Mouse (Mus musculus): ENCODE results near the gene Cox18. TPM values are rescaled to one million over a fixed set of nuclear protein-coding genes. Genes with fewer than 3 reads are reported as not detected.

Gene Cox18
- polyA plus RNA-seq, 1 experiment from 2014 or later = 31.6 TPM

DNA sequence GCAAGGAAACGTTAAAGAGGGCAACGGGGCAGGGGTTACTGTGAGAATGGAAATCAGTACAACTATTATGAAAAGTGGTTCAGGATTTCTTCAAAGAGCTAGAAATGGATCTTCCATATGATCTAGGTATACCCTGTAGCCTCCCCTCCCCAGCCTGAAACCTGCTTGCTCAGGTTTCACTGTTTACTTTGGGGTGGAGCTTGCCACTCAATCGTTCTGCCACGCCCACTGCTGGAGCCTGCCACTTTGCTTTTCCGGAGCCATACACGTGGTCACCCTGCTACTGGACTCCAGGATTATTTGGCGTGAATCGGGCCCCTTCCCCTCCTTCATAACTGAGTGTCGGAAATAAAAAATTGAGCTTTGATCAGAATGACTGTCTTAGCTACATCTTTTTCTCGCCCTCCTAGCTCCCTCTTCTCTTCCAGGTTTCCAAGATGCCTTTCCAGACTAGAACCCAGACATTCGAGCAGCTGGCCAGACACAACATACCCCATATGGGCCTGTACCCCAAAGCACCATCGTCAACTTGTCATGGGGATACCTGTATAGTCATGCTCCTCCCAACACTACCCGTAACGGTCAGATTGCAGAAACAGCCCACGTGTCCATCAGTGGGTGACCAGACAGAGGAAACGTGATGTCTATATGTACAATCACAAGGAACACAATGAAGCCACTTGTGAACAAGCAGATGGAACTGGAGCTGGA, 23.7 kb downstream of the Cox18 start:
- no peak overlapping the region for H3K27ac ChIP-seq (ENCODE audit: low read depth, low read length)
- no peaks in the 10 kb centered on the region for H3K9me3 ChIP-seq (ENCODE audit: control insufficient read depth, low read length)
- no peak overlapping the region for H3K4me3 ChIP-seq (ENCODE audit: low read depth, low read length)
- no peak overlapping the region for H3K4me2 ChIP-seq (replicated peaks; ENCODE audit: low read depth, low read length)
- no peak for DNase-seq (ENCODE audit: low spot score)
- no peaks in the 10 kb centered on the region for H3K27me3 ChIP-seq (ENCODE audit: control insufficient read depth, insufficient read depth, low read length)
- ATAC-seq (ENCODE audit: low FRiP score) = no peak
- H3K4me1 ChIP-seq (replicated peaks; ENCODE audit: control insufficient read depth, insufficient read depth, low read length) = no peaks in the 10 kb centered on the region
- no peak overlapping the region for H3K9ac ChIP-seq (ENCODE audit: low read depth, low read length)
- H3K36me3 ChIP-seq (ENCODE audit: control insufficient read depth, insufficient read depth, low read length) = no peaks in the 10 kb centered on the region
- WGBS = 65% methylated on average over 16 of the region's 16 CpGs

DNA sequence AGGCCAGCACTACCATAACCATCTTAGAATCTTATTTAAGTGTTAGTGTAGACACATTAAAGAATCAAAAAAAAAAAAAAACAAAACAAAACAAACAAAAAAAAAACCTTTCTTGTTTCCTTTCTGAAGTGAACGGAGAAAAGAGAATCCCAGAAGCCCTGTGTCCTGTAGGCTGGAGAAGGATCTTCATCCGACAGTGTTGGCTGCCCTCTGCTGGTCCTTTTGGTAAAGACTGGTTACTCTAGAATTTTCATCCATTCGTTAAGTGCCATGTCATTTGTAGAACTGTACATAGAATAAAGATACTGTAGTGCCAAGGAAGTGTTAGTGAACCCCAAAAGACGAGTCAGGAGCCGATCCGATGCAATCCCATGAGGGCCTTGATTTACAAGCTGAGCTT, 29.0 kb downstream of the Cox18 start:
- Histone ChIP-seq H3K27ac (ENCODE audit: low read depth, low read length) (no peak overlapping the region), H3K9ac (ENCODE audit: low read depth, low read length) (no peak overlapping the region), H3K9me3 (ENCODE audit: control insufficient read depth, low read length) (no peaks in the 10 kb centered on the region), H3K4me3 (ENCODE audit: low read depth, low read length) (no peak overlapping the region), H3K4me2 (replicated peaks; ENCODE audit: low read depth, low read length) (no peak overlapping the region), H3K4me1 (replicated peaks; ENCODE audit: control insufficient read depth, insufficient read depth, low read length) (no peaks in the 10 kb centered on the region), H3K27me3 (ENCODE audit: control insufficient read depth, insufficient read depth, low read length) (no peaks in the 10 kb centered on the region), H3K36me3 (ENCODE audit: control insufficient read depth, insufficient read depth, low read length) (no peaks in the 10 kb centered on the region)
- peak; percentile 79 for DNase-seq (ENCODE audit: low spot score)
- WGBS = 37% methylated on average over 6 of the region's 6 CpGs
- ATAC-seq (ENCODE audit: low FRiP score) = peak; percentile 54; the same call in 1 of the 2 replicates

DNA sequence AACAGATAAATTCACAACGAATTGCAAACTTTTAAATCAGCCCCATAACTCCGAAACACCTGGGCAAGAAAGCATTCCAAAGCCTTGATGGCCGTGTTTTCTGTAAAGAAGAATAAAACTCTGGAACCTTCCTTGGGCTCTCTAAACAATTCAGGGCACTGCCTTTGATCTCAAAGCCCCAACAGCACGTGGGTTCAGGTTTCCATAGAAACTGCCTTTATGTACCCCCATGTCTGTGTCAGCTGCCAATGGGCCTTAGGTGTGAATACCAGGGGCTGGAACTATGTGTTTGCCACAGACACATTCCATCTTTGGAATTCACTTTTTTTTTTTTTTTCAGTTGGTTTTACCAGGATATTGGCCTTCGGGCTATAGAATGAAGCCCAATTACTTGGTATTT, 41.0 kb downstream of the Cox18 start:
- DNase-seq (ENCODE audit: low spot score) (no peak), ATAC-seq (ENCODE audit: low FRiP score) (no peak)
- Histone ChIP-seq H3K27ac (ENCODE audit: low read depth, low read length) (no peak overlapping the region), H3K36me3 (ENCODE audit: control insufficient read depth, insufficient read depth, low read length) (no peaks in the 10 kb centered on the region), H3K9ac (ENCODE audit: low read depth, low read length) (no peak overlapping the region), H3K9me3 (ENCODE audit: control insufficient read depth, low read length) (no peaks in the 10 kb centered on the region), H3K4me1 (replicated peaks; ENCODE audit: control insufficient read depth, insufficient read depth, low read length) (no peaks in the 10 kb centered on the region), H3K4me3 (ENCODE audit: low read depth, low read length) (no peak overlapping the region), H3K27me3 (ENCODE audit: control insufficient read depth, insufficient read depth, low read length) (no peaks in the 10 kb centered on the region), H3K4me2 (replicated peaks; ENCODE audit: low read depth, low read length) (no peak overlapping the region)
- WGBS = 66% methylated on average over 5 of the region's 5 CpGs

DNA sequence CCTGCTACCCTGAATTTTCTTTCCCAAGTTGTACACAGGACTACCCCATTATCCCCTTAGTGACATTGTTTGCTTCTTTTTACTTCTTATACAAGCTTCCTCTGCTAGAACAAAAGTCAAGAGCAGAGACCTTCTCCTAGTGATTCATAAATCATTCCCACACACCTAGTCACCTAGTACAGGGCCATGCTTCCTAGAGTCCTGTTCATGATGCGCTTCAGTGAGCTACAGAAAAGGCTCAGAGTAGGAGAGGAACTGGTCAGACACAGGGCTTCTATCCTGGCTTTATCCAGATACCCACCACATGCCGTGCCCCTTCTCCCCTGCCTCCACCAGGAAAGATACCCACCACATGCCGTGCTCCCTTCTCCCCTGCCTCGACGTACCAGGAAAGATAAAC, 44.7 kb downstream of the Cox18 start:
- no peaks in the 10 kb centered on the region for H3K4me1 ChIP-seq (replicated peaks; ENCODE audit: control insufficient read depth, insufficient read depth, low read length)
- no peaks in the 10 kb centered on the region for H3K36me3 ChIP-seq (ENCODE audit: control insufficient read depth, insufficient read depth, low read length)
- 85% methylated on average over 5 of the region's 5 CpGs for WGBS
- ATAC-seq (ENCODE audit: low FRiP score) (no peak), DNase-seq (ENCODE audit: low spot score) (no peak)
- H3K9me3 ChIP-seq (ENCODE audit: control insufficient read depth, low read length) = no peaks in the 10 kb centered on the region
- H3K4me3 ChIP-seq (ENCODE audit: low read depth, low read length) = no peak overlapping the region
- no peak overlapping the region for H3K27ac ChIP-seq (ENCODE audit: low read depth, low read length)
- no peak overlapping the region for H3K9ac ChIP-seq (ENCODE audit: low read depth, low read length)
- H3K4me2 ChIP-seq (replicated peaks; ENCODE audit: low read depth, low read length) = no peak overlapping the region
- no peaks in the 10 kb centered on the region for H3K27me3 ChIP-seq (ENCODE audit: control insufficient read depth, insufficient read depth, low read length)

DNA sequence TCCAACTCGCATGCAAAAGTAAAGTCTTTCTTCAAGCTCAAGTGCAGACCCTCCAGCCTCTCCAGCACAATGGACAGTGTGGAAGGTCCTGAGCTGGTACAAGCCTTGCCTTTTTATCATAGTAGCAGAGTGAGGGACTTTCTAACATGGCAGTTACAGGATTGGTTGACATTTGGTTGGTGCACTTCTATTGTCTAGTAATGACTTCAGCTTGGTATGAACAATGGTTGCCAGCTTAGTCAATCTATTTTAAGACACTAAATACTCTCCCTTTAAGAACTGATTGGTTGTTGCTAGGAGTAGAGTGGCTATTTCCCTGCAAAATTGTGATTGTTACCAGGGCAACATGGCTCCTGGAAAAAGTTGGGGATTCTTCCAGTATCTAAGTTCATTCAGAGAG, 45.7 kb downstream of the Cox18 start:
- 90% methylated on average over 1 of the region's 1 CpGs for WGBS
- H3K27me3 ChIP-seq (ENCODE audit: control insufficient read depth, insufficient read depth, low read length) = no peaks in the 10 kb centered on the region
- no peak overlapping the region for H3K27ac ChIP-seq (ENCODE audit: low read depth, low read length)
- DNase-seq (ENCODE audit: low spot score) (no peak), ATAC-seq (ENCODE audit: low FRiP score) (no peak)
- H3K9me3 ChIP-seq (ENCODE audit: control insufficient read depth, low read length) = no peaks in the 10 kb centered on the region
- no peak overlapping the region for H3K4me2 ChIP-seq (replicated peaks; ENCODE audit: low read depth, low read length)
- H3K36me3 ChIP-seq (ENCODE audit: control insufficient read depth, insufficient read depth, low read length) = no peaks in the 10 kb centered on the region
- no peak overlapping the region for H3K4me3 ChIP-seq (ENCODE audit: low read depth, low read length)
- H3K9ac ChIP-seq (ENCODE audit: low read depth, low read length) = no peak overlapping the region
- H3K4me1 ChIP-seq (replicated peaks; ENCODE audit: control insufficient read depth, insufficient read depth, low read length) = no peaks in the 10 kb centered on the region

Other genes with a start within 250 kb of the Cox18 start
- gene Ankrd17, start 142.6 kb upstream of the Cox18 start, polyA plus RNA-seq (2014; fragmentation: Nextera tagmentation; extraction: Ambion mirVana) = 30.1 and 39.8 TPM in 2 replicates
- 6.5 and 8.3 TPM in 2 replicates for gene Gm9958, start 143.2 kb upstream of the Cox18 start, polyA plus RNA-seq (2014; fragmentation: Nextera tagmentation; extraction: Ambion mirVana)
- 0.53 TPM in 1 of 2 replicates, not detected in the other for gene Alb, start 236.9 kb upstream of the Cox18 start, polyA plus RNA-seq (2014; fragmentation: Nextera tagmentation; extraction: Ambion mirVana)

Measured in hindbrain, embryonic 11.5 days (tissue).